ENCODE assay signal across 22 mouse cellular contexts in the genomic region with DNA sequence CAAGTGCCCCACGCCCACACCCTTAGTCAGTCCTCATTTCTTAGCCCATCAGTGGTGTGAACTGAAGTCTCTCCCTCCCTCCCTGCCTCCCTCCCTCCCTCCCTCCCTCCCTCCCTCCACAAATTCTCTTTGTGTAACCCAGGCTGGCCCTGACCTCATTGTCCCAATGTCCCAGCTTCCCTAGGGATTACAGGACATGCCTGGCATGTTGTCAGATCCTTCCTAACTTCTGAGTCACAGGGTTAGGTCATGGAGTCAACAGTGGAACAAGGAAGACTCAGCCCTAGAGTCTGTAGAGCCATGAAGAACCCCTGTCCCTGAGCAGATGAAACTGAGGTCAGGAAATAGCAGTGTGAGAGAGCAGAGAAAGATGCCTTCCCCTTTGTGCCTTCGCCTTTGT. TPM values are rescaled to one million over a fixed set of nuclear protein-coding genes. Genes with fewer than 3 reads are reported as not detected.
DNase-seq lines count a peak whose midpoint lies in the region; ATAC-seq and TF ChIP-seq lines count a peak whose summit lies in the region.
"Had no signal": no experiment of that assay in that cellular context is flagged by ENCODE, and none has a peak within 500 bp of the region (broad histone marks: within the 10 kb centered on the region; RNA-seq: fewer than 3 reads in every experiment).

No protein-coding gene starts in this region.

- H3K36me3 ChIP-seq in kidney, adult 2 months (ENCODE audit: control insufficient read depth, insufficient read depth, low read length), result no peaks in the 10 kb centered on the region
- H3K36me3 ChIP-seq in neural tube, embryonic 11.5 days (ENCODE audit: control insufficient read depth, insufficient read depth, low read length), result no peaks in the 10 kb centered on the region
- H3K36me3 ChIP-seq in neural tube, embryonic 15.5 days, result no peaks in the 10 kb centered on the region
- no peaks in the 10 kb centered on the region for H3K36me3 ChIP-seq in stomach, postnatal 0 days (ENCODE audit: control insufficient read depth, insufficient read depth, low read length)
- H3K36me3 ChIP-seq: embryonic facial prominence, embryonic 13.5 days; forebrain, embryonic 15.5 days; G1E; heart, embryonic 10.5 days; hindbrain, embryonic 15.5 days had no signal

- no peak overlapping the region for H3K9ac ChIP-seq in neural tube, embryonic 11.5 days (ENCODE audit: low read length)
- H3K9ac ChIP-seq in neural tube, embryonic 15.5 days (replicated peaks), result no peak overlapping the region
- H3K9ac ChIP-seq in stomach, postnatal 0 days (ENCODE audit: low read length), result no peak overlapping the region
- H3K9ac ChIP-seq: embryonic facial prominence, embryonic 13.5 days; forebrain, embryonic 15.5 days; hindbrain, embryonic 15.5 days had no signal

- peaks cover 3% of the 10 kb centered on the region; the same call in 1 of the 2 replicates for H3K4me1 ChIP-seq in kidney, adult 2 months (ENCODE audit: control insufficient read depth, insufficient read depth, low read length)
- H3K4me1 ChIP-seq in neural tube, embryonic 11.5 days (ENCODE audit: control insufficient read depth, insufficient read depth, low read length), result peaks cover 6% of the 10 kb centered on the region
- peaks cover 18% of the 10 kb centered on the region for H3K4me1 ChIP-seq in neural tube, embryonic 15.5 days
- no peaks in the 10 kb centered on the region for H3K4me1 ChIP-seq in stomach, postnatal 0 days (replicated peaks; ENCODE audit: control insufficient read depth, insufficient read depth)

- TF ChIP-seq POLR2A in kidney, adult 2 months (IDR thresholded peaks at IDR 0.05; ENCODE audit: low read depth, low read length), result no peak

- no peaks in the 10 kb centered on the region for H3K9me3 ChIP-seq in neural tube, embryonic 11.5 days (ENCODE audit: control insufficient read depth, low read length)
- no peaks in the 10 kb centered on the region for H3K9me3 ChIP-seq in neural tube, embryonic 15.5 days (replicated peaks)
- H3K9me3 ChIP-seq in stomach, postnatal 0 days (ENCODE audit: control insufficient read depth, low read length), result no peaks in the 10 kb centered on the region
- H3K9me3 ChIP-seq: embryonic facial prominence, embryonic 13.5 days; forebrain, embryonic 15.5 days; G1E; heart, embryonic 10.5 days; hindbrain, embryonic 15.5 days had no signal

- ATAC-seq in neural tube, embryonic 11.5 days (ENCODE audit: insufficient read depth, low FRiP score, low TSS enrichment), result no peak
- no peak for ATAC-seq in neural tube, embryonic 15.5 days (ENCODE audit: low FRiP score)
- peak; percentile 61 for ATAC-seq in stomach, postnatal 0 days (ENCODE audit: low FRiP score, low TSS enrichment)
- ATAC-seq: forebrain, embryonic 15.5 days; intestine, embryonic 16.5 days had no signal

- H3K27ac ChIP-seq in kidney, adult 2 months (ENCODE audit: insufficient read depth, low read depth, low read length), result no peak overlapping the region
- no peak overlapping the region for H3K27ac ChIP-seq in neural tube, embryonic 11.5 days (ENCODE audit: low read depth, low read length)
- no peak overlapping the region for H3K27ac ChIP-seq in neural tube, embryonic 15.5 days (replicated peaks)
- no peak overlapping the region; the same call in 1 of the 2 replicates for H3K27ac ChIP-seq in stomach, postnatal 0 days (replicated peaks)
- H3K27ac ChIP-seq: embryonic facial prominence, embryonic 13.5 days; forebrain, embryonic 15.5 days; heart, embryonic 10.5 days; hindbrain, embryonic 15.5 days; kidney, postnatal 0 days had no signal

- no peak for TF ChIP-seq CTCF in kidney, adult 2 months (conservative IDR thresholded peaks at IDR 0.05; ENCODE audit: insufficient read depth, insufficient read length, low read depth, low read length)
- TF ChIP-seq CTCF in stomach, postnatal 0 days (IDR thresholded peaks at IDR 0.05; ENCODE audit: low read depth), result no peak

- peak; percentile 82 to 86 for DNase-seq in adrenal gland, adult (ENCODE audit: inconsistent age in 2 of 2, low spot score in 1 of 2)
- no peak for DNase-seq in adrenal gland, postnatal 4 days (ENCODE audit: low spot score in 2 of 2)
- peak; percentile 44 for DNase-seq in kidney, adult 2 months
- no peak for DNase-seq in kidney, postnatal 25 days
- DNase-seq in neural tube, embryonic 11.5 days (ENCODE audit: low spot score), result peak; percentile 12
- no peak for DNase-seq in stomach, postnatal 0 days (ENCODE audit: low spot score)
- no peak for DNase-seq in right cerebral cortex, postnatal 14 days
- DNase-seq: cerebellum, adult 2 months; heart, postnatal 14 days; lung, adult 18-20 months; lung, postnatal 36 days; spleen, adult 18-20 months; thymus, adult 18-20 months; thymus, postnatal 4 days had no signal

- WGBS in kidney, adult 2 months, result 83% methylated on average over 2 of the region's 2 CpGs
- WGBS in neural tube, embryonic 11.5 days, result 81% methylated on average over 2 of the region's 2 CpGs
- WGBS in neural tube, embryonic 15.5 days, result 88% methylated on average over 2 of the region's 2 CpGs
- WGBS in stomach, postnatal 0 days, result 87% methylated on average over 2 of the region's 2 CpGs

- H3K4me2 ChIP-seq in neural tube, embryonic 11.5 days (ENCODE audit: low read depth), result no peak overlapping the region
- no peak overlapping the region for H3K4me2 ChIP-seq in neural tube, embryonic 15.5 days
- H3K4me2 ChIP-seq in stomach, postnatal 0 days (replicated peaks; ENCODE audit: low read depth), result no peak overlapping the region
- H3K4me2 ChIP-seq: embryonic facial prominence, embryonic 13.5 days; forebrain, embryonic 15.5 days; hindbrain, embryonic 15.5 days had no signal

- H3K27me3 ChIP-seq in kidney, adult 2 months (replicated peaks; ENCODE audit: control insufficient read depth, insufficient read depth, low read length), result no peaks in the 10 kb centered on the region
- H3K27me3 ChIP-seq in neural tube, embryonic 11.5 days (ENCODE audit: control insufficient read depth, insufficient read depth, low read length), result no peaks in the 10 kb centered on the region
- no peaks in the 10 kb centered on the region for H3K27me3 ChIP-seq in neural tube, embryonic 15.5 days (replicated peaks)
- H3K27me3 ChIP-seq in stomach, postnatal 0 days (ENCODE audit: control insufficient read depth, insufficient read depth, low read length), result no peaks in the 10 kb centered on the region
- H3K27me3 ChIP-seq: embryonic facial prominence, embryonic 13.5 days; forebrain, embryonic 15.5 days; hindbrain, embryonic 15.5 days had no signal

- no peak overlapping the region for H3K4me3 ChIP-seq in kidney, adult 2 months (ENCODE audit: insufficient read depth, low read depth, low read length)
- no peak overlapping the region for H3K4me3 ChIP-seq in neural tube, embryonic 11.5 days (ENCODE audit: low read depth, low read length)
- H3K4me3 ChIP-seq in neural tube, embryonic 15.5 days (replicated peaks), result no peak overlapping the region
- H3K4me3 ChIP-seq in stomach, postnatal 0 days (ENCODE audit: low read depth, low read length), result no peak overlapping the region
- H3K4me3 ChIP-seq: embryonic facial prominence, embryonic 13.5 days; forebrain, embryonic 15.5 days; heart, embryonic 10.5 days; hindbrain, embryonic 15.5 days had no signal

- no peak for TF ChIP-seq EP300 in stomach, postnatal 0 days (optimal IDR thresholded peaks at IDR 0.05)

RNA-seq across cellular contexts. Expression of gene Adam11, which starts 11.5 kb away (rescaled TPM):
- 10 to 100 TPM; 17.4 to 17.6 TPM for total RNA-seq in adrenal gland, postnatal 4 days (2021)
- polyA plus RNA-seq in kidney, adult 2 months (2012; rRNA removed), result 5.0 and 5.2 TPM in 2 replicates
- 21.7 and 23.2 TPM in 2 replicates for polyA plus RNA-seq in neural tube, embryonic 11.5 days (2014; fragmentation: Nextera tagmentation; extraction: Ambion mirVana)
- polyA plus RNA-seq in neural tube, embryonic 15.5 days (2015; fragmentation: Nextera tagmentation; extraction: Ambion mirVana), result 28.3 and 34.0 TPM in 2 replicates
- polyA plus RNA-seq in stomach, postnatal 0 days (2015; fragmentation: Nextera tagmentation; extraction: Ambion mirVana), result 1.8 and 2.0 TPM in 2 replicates
- polyA plus RNA-seq: G1E had no signal

RNA-seq across cellular contexts. Expression of gene Ccdc43, which starts 52.1 kb away (rescaled TPM):
- total RNA-seq in adrenal gland, postnatal 4 days (2021), result 10 to 100 TPM; 24.2 to 31.2 TPM
- 6.7 and 8.4 TPM in 2 replicates for polyA plus RNA-seq in kidney, adult 2 months (2012; rRNA removed)
- polyA plus RNA-seq in neural tube, embryonic 11.5 days (2014; fragmentation: Nextera tagmentation; extraction: Ambion mirVana), result 53.8 and 55.9 TPM in 2 replicates
- 37.4 and 38.2 TPM in 2 replicates for polyA plus RNA-seq in neural tube, embryonic 15.5 days (2015; fragmentation: Nextera tagmentation; extraction: Ambion mirVana)
- polyA plus RNA-seq in stomach, postnatal 0 days (2015; fragmentation: Nextera tagmentation; extraction: Ambion mirVana), result 19.0 and 20.8 TPM in 2 replicates

Comparison
In these comparisons a context has a peak if more than half of its experiments do, and no peak if none do; other contexts are left out.
1. DNase-seq: peak in adrenal gland, adult (2 of 2), kidney, adult 2 months (single experiment) and neural tube, embryonic 11.5 days (single experiment); none in adrenal gland, postnatal 4 days (0 of 2), kidney, postnatal 25 days (0 of 2), stomach, postnatal 0 days (single experiment) and right cerebral cortex, postnatal 14 days (single experiment).